Mouse (Mus musculus): Measurements from ENCODE around the gene Inpp5d.
A peak's percentile ranks its signal among the peaks of the same experiment; 100 is the strongest.

Gene Inpp5d

DNA sequence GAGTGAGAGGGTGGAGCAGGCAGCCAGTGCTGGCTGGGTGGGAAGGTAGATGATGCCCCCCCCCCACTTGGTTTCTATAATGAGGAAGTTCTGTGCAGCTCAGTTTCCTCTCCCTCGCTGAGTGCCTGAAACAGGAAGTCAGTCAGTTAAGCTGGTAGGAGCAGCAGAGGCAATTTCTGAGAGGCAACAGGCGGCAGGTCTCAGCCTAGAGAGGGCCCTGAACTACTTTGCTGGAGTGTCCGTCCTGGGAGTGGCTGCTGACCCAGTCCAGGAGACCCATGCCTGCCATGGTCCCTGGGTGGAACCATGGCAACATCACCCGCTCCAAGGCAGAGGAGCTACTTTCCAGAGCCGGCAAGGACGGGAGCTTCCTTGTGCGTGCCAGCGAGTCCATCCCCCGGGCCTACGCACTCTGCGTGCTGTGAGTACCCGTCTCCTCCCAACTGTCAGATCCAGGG lies at the start of gene Inpp5d:
Gene Inpp5d, plus strand, starts transcription at position 102 of the 458 bp plus-strand sequence.
- no peak for DNase-seq (ENCODE audit: low spot score)

DNA sequence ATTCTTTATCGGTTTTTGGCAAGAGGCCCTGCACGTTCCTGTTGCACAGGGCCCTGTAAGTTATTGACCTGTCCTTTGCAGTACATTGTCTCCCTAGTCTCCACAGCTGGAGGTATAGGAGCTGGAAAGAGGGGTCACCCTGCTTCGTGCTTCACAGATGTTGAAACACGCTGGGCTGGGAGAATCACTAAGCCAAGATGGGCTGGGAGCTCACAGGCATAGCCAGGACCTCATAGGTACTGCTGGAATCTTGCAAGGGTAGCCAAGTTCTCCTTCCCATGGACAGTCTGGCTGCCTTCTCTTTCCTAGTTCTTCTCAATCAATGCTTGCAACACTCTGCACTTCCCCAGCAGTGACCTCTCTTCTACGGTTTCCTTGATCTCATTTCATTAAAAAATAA lies 46.9 kb upstream of the Inpp5d start:
- no peak for DNase-seq (ENCODE audit: low spot score)

DNA sequence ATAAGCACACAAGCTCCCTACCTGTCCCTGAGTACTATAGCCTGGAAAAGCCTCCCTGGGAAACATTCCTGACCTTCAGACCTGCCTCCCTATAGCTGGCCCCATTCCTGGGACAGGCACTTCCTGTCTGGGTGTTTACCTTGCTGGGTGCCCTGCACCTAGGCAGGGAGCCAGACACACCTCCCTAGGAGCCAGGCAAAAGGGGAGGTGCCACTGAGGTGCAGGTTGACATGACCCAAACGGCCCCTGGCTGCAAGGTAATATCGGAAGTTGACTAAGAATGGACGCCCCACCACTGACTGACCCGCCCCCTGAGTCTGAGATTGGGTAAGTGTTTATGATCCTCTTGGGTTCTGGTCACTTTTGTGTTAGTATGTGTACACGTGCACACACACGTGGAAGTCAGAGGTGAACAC lies 46.3 kb upstream of the Inpp5d start, which contains the start of gene Ngef:
Gene Ngef, minus strand, starts transcription at position 71 of the 416 bp plus-strand sequence.
- no peak for DNase-seq (ENCODE audit: low spot score)

DNA sequence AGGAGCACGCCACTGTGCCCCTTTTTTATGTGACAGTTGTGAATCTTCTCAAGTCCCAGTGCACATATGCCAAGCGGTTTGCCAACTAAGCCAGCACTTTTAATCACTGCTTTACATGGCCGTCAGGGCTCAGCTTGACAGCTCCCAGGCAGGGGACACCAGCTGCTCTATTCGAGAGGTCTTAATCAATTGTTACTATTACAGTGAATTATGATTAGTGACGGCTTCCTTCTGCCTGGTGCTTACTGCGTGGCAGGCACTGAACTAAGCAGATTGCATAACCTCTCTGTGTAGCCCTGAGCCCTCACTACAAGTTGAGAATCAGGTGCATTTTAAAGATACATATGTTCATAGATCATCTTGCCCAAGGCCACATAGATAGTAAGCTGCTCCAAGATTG lies 45.8 kb upstream of the Inpp5d start:
- DNase-seq (ENCODE audit: low spot score) = no peak

DNA sequence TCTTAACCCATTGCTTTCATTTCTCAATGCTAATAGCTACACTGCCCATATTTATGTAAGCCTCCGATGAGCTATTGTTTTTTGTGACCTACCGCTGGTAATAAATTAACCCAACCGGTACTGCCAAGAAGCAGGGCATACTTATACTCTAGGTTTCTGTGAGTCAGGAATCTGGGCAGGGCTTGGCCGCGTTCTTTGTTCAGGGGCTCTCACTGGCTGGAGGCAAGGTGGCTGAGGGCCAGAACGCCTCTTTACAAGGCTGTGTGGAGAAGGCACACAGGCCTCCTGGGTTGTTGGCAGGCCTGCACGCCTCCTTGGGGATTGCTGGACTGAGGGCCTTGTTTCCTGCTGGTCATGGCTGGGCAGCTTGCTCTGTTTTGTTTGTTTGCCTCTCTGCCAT lies 45.3 kb upstream of the Inpp5d start:
- DNase-seq (ENCODE audit: low spot score) = no peak

DNA sequence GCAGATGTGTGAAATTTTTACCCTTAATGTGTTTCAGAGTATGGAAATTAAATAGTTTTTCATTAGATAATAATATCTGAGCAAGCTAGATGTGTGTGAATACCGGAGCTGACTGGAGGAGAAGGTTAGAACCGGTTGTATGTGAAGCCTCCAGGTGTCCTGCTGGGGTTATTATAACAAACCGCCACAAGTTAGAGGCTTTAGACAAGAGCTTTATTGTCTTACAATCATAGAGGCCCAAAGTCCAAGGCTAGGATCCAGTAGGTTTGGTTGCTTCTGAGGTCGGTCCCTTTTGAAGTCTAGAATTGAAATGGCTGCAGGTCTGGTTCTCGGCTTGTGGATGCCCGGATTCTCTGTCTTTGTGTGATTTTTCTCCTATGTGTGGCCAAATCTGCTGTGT lies 41.1 kb upstream of the Inpp5d start:
- DNase-seq (ENCODE audit: low spot score) = no peak

DNA sequence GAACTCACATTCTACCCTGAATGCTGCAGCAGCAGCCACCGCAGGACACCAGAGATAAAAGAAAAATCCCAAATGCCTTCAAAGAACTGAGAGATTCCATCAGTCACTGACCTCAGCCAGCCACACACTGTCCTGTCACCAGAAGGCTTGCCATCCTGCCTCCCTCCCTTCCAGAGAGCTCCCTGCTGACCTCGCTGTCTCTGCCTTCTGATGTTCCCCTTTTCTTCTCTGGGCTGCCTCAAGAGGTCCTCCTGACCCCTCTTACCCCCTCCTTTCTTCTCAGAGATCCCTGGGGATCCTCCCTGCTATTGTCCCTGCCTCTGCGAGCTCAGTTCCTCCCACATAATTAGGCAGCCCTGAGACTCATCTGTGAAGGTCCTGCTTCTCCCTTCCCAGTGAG lies 39.3 kb upstream of the Inpp5d start:
- DNase-seq (ENCODE audit: low spot score) = no peak

DNA sequence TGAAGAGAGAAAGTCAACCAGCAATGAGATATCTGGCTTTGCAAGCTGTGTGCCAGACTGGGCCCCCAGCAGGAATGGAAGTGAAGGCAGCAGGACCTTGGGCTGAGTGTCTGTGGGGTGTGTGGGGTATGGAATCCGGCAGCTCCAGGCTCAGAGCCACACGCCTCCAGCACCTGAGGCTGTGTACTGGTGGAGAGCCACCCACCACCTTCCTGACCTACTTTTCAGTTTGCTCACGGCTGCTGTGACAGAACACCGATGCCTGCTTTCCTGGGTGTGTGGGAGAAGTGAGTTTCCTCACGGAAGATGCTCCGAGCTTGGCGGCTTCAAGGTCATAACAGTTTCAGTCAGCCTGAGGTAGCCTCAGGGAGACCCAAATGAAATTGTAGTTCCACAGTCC lies 30.9 kb upstream of the Inpp5d start:
- DNase-seq (ENCODE audit: low spot score) = no peak

DNA sequence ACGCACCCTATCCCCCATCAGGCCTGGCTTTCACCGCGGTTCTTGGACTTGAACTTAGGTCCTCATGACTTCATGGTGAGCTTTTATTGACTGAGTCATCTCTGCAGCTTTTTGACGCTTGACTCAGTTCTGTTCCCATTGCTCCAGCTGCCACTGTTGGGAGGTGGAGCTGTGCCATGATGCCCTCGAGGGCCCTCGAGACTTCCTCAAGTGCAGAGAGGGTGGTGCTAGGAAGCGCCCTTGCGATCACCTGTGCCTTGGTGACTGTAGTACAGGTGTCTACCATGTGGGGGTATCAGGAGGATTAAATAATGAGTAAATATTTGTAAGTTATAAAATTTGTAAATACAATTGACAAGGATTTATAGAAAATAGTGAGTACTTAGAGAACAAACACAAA lies 30.1 kb upstream of the Inpp5d start:
- no peak for DNase-seq (ENCODE audit: low spot score)

DNA sequence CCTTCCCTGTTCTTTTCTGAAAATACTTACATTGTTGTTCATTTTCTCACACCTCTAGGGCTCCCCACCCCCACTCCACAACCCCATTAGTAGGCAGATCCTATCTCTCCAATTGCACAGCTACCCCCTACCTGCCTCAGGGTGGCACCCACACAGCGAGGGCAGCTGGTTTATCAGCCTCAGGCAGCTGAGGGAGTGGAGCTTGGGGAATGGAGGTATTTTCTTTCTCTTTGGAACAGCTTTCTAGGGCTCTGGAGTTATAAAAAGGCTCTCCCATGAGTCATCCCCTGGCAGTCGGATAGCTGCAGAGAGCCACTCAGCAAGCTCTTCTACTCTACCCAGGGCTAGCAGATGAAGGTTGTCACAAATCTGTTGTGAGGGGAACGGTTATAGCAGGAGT lies 25.9 kb upstream of the Inpp5d start:
- no peak for DNase-seq (ENCODE audit: low spot score)

DNA sequence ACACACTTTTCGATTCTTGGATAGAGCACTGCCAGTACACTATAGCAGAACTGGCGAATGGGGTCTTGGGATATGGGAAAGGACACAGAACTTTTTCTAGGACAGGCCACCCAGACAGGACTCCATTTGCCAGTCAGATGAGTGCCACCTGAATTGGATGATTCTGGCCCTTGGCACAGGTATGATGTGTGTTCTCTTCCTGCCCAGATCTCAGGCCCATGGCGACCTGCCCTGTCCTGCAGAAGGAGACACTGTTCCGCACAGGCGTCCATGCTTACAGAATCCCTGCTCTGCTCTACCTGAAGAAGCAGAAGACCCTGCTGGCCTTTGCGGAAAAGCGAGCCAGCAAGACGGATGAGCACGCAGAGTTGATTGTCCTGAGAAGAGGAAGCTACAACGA lies 25.4 kb upstream of the Inpp5d start:
- DNase-seq (ENCODE audit: low spot score) = no peak

DNA sequence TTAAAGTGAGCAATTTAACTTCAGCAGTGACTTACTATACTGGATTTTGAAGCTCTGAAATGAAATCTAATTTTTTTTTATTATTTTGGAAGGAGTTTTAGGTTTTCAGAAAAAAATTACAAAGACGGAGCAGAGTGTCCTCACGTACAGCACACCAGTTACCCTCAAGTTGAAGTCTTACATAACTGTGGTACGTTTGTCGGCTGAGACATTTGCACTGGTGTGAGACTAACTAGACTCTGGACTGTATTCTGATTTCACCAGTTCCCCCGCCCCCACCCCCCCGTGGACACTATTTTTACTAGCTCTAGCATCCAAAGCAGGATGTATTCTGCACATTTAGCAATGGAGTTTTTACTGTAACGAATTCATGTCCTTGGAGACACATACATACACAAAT lies 19.6 kb upstream of the Inpp5d start:
- DNase-seq (ENCODE audit: low spot score) = no peak

DNA sequence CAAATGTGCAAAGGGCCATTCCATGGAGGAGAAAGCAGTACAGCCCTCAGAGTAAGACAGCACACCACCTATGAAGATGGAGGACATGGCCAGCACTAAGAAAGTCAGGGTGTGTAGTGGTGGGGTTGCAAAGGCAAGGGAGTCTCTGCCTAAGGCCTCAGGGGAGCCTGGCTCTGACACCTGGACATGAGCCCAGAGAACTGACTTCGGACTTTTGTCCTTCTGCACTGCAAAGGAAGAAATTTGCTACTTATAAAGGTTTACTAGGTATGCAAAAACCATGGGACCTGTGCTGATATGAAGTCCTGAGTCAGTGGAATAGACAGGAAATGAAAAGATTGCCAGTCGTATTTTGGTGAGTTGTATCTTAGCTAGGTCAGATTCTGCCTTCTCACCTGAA lies 18.3 kb upstream of the Inpp5d start:
- no peak for DNase-seq (ENCODE audit: low spot score)

DNA sequence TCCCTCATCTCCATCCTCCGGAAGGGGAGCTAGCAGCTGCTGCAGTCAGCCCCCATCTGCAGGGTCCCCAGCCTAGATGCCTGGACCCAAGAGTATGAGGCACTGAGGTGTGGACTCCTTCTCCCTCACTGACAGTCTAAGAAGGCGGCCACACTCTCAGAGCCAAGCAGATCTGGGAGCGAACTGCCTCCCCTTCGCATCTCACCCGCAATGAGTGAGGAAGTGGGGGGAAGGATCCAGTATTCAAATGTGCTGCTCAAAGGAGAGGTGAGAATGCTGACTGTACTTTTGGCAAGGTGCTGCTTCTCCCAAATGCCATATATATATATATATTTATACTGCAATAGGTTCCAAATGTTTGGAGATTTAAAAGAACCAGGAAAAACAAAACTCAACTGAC lies 16.7 kb upstream of the Inpp5d start:
- no peak for DNase-seq (ENCODE audit: low spot score)

DNA sequence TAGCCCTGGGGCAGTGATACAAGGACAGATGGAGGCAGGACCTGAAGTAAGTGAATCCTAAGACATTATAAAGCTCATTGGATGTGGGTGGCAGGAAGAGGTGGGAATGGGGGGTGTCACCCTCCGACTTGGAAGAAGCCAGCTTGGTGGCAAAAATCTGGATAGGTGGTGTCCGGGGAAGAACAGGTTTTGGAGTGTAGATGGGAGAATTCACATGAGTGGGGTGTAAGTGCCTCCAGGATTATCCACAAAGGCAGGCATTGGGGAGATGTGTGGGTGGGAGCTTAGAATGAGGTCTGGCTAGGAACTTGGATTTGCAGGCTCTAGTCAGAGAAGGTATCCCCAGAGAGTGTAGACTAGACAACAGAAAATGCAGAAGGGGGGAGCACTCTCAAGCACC lies 14.8 kb upstream of the Inpp5d start:
- no peak for DNase-seq (ENCODE audit: low spot score)

DNA sequence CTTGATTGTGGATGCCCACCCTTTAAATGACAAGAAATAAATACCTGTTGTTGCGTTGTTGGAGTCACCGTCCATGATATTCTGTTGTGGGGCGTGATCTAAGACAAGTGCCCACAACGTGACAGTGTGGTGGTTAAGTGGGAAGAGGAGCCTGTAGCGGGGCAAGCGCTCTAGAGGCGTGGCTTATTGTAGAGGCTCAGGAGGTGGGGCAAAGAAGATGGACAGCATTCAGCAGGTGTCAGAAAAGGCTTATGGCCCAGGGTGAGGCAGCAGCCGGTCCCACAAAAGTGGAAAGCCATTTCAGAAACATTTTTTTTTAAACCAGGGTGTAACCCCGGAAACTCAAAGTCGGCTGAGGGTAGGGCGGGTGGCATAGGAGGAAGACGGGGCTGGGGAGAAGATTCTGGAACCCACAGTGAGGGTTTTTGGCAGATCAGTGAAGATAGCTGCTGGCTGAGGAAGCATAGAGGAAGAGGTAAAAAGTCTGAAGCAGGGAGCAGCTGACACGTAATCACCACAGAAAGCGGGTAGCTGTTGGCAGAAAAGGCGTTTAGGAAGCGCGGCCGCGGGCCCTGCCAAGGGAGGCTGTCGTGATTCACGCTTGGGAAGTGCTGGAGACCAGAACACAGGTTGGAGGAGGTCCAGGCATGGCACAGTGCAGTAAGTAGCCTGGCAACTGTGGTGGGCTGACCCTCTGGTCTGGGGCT lies 12.6 kb upstream of the Inpp5d start:
- no peak for DNase-seq (ENCODE audit: low spot score)

DNA sequence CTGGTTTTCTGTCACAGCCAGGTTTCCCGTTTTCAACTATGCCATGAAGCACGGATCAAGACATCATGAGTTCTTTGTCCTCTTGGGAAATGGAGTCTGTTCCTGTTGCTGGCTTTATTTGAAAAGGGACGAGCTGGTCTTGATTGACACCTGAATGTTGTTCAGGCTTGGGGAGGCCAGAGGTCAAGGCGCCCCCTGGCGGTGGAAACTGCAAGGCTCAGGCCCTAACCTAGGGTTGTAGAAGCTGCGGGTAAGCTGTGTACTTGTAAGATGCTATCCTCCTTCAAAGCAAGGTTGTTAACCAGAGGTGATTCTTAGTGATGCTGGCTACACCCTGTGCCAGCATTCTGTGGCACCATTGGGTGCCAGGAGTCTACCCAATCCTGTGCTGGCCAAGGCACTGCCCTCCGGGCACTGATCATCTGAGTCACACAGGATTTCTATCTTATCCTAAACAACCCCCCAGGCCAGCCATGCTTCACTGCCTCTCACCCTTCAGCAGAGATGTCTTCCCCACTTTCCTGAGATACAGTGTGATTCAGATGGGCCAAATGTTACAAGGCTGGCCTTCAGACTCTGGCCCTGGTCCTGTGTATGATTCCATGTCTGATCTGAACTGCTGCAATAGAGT lies 11.6 kb upstream of the Inpp5d start:
- peak; percentile 24 for DNase-seq (ENCODE audit: low spot score)

DNA sequence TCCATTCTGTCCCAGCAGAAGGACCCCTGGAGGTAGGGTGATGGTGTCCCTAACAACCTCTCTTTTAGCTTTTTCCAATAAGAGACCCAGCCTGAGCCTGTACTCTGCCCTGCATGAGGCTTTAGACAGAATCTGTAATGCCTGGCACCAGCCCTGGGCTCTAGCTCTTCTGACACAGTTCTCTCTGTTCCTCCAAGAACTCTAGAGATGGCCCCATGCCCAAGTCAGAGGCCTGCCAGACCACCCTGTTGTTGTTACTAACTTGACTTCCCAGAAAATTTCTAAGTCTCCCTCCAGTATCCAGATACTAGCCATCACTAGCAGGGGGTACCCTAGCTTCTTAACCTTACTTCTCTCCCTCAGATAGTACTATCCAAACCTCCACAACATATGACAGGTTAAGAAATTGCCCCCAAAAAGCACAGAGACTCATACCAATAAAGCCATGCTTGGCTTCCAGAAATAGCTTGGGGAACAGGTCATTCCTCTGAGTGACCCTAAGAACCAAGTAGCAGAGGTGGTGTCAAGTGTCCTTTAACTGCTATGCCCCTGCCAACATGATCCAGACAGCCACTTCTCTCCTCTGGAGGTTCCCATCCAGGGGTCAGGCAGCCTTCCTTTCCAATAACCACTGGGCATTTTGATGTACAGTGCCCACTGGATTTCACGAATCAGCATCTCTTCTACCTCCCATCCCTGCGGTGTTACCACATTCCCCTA lies 5.4 kb upstream of the Inpp5d start:
- no peak for DNase-seq (ENCODE audit: low spot score)

DNA sequence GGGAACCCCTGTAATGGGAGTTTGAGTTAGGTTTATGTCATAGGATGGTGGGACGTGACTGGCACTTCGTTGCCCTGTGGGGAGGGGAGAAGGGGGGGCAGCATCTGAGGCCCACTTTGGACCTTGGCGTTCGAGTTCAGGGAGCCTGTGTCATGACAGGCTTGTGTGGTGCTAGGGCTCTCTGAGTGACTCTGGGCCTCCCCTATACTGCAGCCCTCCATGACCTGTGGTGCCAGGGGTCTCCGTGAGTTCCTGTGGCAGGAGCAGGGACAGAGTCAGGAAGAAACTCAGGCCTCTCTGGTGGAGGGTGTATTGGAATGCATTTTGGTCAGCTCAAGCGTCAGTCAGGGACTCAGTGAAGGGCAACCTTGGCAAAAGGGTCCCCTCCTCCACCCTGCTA lies 581 bp downstream of the Inpp5d start:
- no peak for DNase-seq (ENCODE audit: low spot score)

DNA sequence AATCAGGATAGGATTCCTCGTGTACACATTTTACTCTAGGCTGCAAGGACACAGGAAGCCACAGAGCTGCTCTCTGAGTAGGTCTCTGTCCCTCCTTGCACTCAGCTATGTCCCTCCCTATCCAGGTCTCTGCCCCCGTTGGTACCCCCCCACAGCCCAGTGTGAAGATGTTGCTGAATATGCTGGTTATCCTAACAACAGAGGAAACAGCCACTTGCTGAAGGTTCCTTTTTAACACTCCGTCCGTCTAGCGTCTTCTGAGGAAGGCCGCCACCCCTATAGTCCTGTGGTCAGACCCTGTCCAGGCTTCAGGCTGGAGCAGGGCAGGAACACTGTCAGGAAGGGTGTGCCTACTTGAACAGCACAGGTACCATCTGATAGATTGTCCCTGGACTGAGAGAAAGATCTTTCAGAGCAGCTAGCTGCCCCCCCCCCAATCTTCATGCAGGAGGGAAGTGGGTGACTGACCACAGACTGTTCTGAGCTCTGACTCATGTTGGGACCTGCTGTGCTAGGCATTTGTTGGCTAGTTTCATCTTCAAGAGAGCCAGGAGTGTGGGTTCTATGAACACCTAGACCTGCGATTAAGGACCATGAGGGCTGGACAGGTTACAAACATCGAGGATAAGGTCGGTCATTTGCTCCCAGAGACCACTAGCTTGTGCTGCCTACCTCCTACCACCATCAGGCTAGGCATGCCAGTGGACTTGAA lies 1.2 kb downstream of the Inpp5d start:
- no peak for DNase-seq (ENCODE audit: low spot score)

DNA sequence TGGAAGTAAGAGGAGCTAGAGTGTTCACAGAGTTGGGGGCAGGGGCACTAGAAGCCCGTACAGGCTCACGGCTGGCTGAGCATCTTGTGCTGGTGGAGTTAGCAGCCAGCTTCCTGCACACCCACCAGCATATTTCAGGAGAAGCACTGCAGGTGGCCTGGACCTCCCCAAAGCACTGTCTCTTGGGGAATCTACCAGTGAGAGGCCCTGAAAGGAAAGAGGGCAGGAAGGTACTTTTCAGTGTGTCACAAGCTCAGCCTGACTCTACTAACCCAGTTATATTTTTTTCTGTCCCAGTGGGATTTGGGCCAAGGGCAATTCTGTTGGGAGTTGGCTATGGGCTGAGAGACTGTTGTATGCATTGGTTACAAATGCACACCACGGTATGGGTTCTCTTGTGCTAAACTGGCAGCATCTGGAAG lies 1.8 kb downstream of the Inpp5d start:
- DNase-seq (ENCODE audit: low spot score) = no peak

DNA sequence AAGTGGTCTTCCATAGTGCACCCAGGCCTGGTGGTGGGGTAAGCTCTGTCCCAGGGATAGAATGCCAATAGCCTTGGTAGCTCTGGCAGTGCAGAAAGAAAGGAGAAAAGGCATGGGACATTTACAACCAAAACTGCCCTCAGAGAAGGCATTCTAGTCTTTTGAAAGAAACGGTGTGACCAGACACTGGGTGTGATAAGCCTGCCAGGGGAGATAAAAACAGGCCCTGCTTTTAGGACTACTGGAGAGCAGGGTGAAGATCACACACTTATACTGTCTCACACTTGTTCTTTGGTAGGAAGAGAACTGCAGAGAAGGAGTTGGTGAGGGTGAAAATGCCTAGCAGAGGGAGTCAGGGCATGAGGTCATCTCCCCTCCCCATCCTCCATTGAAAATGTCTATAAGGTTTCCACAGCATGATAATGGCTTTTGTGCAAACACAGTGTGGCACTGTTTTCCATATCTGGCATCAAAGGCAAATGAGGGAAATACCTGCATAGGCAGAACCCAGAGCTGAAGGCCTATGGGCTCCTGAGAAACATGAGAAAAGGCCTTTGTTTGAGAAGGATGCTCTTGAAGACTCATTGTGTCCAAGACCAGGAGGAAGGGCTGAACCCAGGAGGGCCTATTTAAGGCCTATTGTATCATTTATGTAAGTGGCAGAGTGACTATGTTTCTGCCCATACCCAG lies 4.0 kb downstream of the Inpp5d start:
- DNase-seq (ENCODE audit: low spot score) = no peak

Data from ovary, postnatal 10 days (tissue).